Mouse (Mus musculus) ovary, postnatal 14 days (tissue): ENCODE results near the gene Palm2.

ENCODE experiments used
- DNase-seq: peaks from one replicate; pipeline ENCODE4 v3.0.0; 2022; ENCODE audit warnings: low spot score

The Palm2 gene

GRCm38 (mm10) chr4:57513241-57513933, 79.3 kb downstream of the Palm2 start:
- no peak for DNase-seq

GRCm38 (mm10) chr4:57514003-57514937, 80.2 kb downstream of the Palm2 start:
- DNase-seq: no peak

GRCm38 (mm10) chr4:57515356-57515755, 81.3 kb downstream of the Palm2 start:
- DNase-seq: no peak

- no peak for DNase-seq
These were observed 89.4 kb downstream of the Palm2 start for GRCm38 (mm10) chr4:57523456-57523855.

GRCm38 (mm10) chr4:57524461-57524860, 90.4 kb downstream of the Palm2 start:
- DNase-seq: no peak

GRCm38 (mm10) chr4:57525221-57526011, 91.4 kb downstream of the Palm2 start:
- no peak for DNase-seq

GRCm38 (mm10) chr4:57528296-57528695, 94.2 kb downstream of the Palm2 start:
- no peak for DNase-seq

- no peak for DNase-seq
These were observed 99.6 kb downstream of the Palm2 start for GRCm38 (mm10) chr4:57533686-57534085.

- DNase-seq: no peak
These were observed 100.2 kb downstream of the Palm2 start for GRCm38 (mm10) chr4:57534232-57534631.

GRCm38 (mm10) chr4:57535087-57535486, 101.0 kb downstream of the Palm2 start:
- DNase-seq: no peak

- DNase-seq: no peak
These were observed 104.1 kb downstream of the Palm2 start for GRCm38 (mm10) chr4:57538029-57538688.

- DNase-seq: no peak
These were observed 109.7 kb downstream of the Palm2 start for GRCm38 (mm10) chr4:57543692-57544256.

GRCm38 (mm10) chr4:57547785-57548184, 113.7 kb downstream of the Palm2 start:
- no peak for DNase-seq

GRCm38 (mm10) chr4:57550216-57550615, 116.2 kb downstream of the Palm2 start:
- DNase-seq: no peak

GRCm38 (mm10) chr4:57557102-57557501, 123.1 kb downstream of the Palm2 start:
- DNase-seq: no peak

GRCm38 (mm10) chr4:57559438-57559837, 125.4 kb downstream of the Palm2 start:
- DNase-seq: no peak

GRCm38 (mm10) chr4:57560010-57560409, 126.0 kb downstream of the Palm2 start:
- DNase-seq: no peak

GRCm38 (mm10) chr4:57561055-57561454, 127.0 kb downstream of the Palm2 start:
- DNase-seq: no peak

- DNase-seq: no peak
These were observed 131.2 kb downstream of the Palm2 start for GRCm38 (mm10) chr4:57565283-57565682.

GRCm38 (mm10) chr4:57565811-57566210, 131.8 kb downstream of the Palm2 start:
- DNase-seq: no peak

- peak; percentile 45 for DNase-seq
These were observed 133.7 kb downstream of the Palm2 start, which contains the start of gene Pakap for GRCm38 (mm10) chr4:57567666-57568206. Gene Pakap (plus strand): TSS chr4:57568179.
